Mouse (Mus musculus) intestine, embryonic 16.5 days (tissue): ENCODE measurements around the gene Bola2. TPM values are rescaled to one million over a fixed set of nuclear protein-coding genes. Genes with fewer than 3 reads are reported as not detected.

Experiments
- ATAC-seq: fragments of 200-750 bp; cut with Nextera tagmentation; 2 replicates; pipeline ENCODE4 v1.8.0; 2017; ENCODE audit warnings: moderate TSS enrichment, moderate library complexity
- H3K27ac ChIP-seq: fragments of 300-500 bp; sonication (generic); 2 replicates; pipeline ENCODE4 v1.5.1; 2014; ENCODE audit warnings: mild to moderate bottlenecking, low read length
- H3K27me3 ChIP-seq: fragments of 300-500 bp; sonication (generic); replicated peaks from 2 replicates; pipeline ENCODE4 v1.6.1; 2014; ENCODE audit warnings: low read length, control low read depth, mixed read lengths; ENCODE audit not compliant: control insufficient read depth, insufficient read depth
- H3K36me3 ChIP-seq: fragments of 300-500 bp; sonication (generic); 2 replicates; pipeline ENCODE4 v1.6.1; 2014; ENCODE audit warnings: low read length, control low read depth; ENCODE audit not compliant: control insufficient read depth, insufficient read depth
- H3K4me1 ChIP-seq: fragments of 300-500 bp; sonication (generic); 2 replicates; pipeline ENCODE4 v1.6.1; 2014; ENCODE audit warnings: low read length, control low read depth, mixed read lengths; ENCODE audit not compliant: control insufficient read depth, insufficient read depth
- H3K4me2 ChIP-seq: fragments of 300-500 bp; sonication (generic); 2 replicates; pipeline ENCODE4 v1.6.1; 2014; ENCODE audit warnings: low read depth, low read length, control low read depth
- H3K4me3 ChIP-seq: fragments of 300-500 bp; sonication (generic); 2 replicates; pipeline ENCODE4 v1.5.1; 2014; ENCODE audit warnings: mild to moderate bottlenecking, low read length
- H3K9ac ChIP-seq: fragments of 300-500 bp; sonication (generic); 2 replicates; pipeline ENCODE4 v1.6.1; 2014; ENCODE audit warnings: low read depth, low read length
- H3K9me3 ChIP-seq: fragments of 300-500 bp; sonication (generic); 2 replicates; pipeline ENCODE4 v1.6.1; 2016; ENCODE audit warnings: low read length, control low read depth; ENCODE audit not compliant: control insufficient read depth
- WGBS: fragments of 180-500 bp; shearing (Covaris S2); extraction: QIAGEN DNeasy Blood & Tissue Kit; methylation state at CpG from one replicate; pipeline ENCODE4 v1.1.7; 2014; 5-methylcytosine and 5-hydroxymethylcytosine counted together
- polyA plus RNA-seq: library from polyadenylated mRNA; unstranded; fragments of >200 nt; fragmentation: Nextera tagmentation; extraction: Ambion mirVana; gene quantifications from 2 replicates; pipeline ENCODE4 v1.2.1, GENCODE M21; 2015

The Bola2 gene
- polyA plus RNA-seq, 1 experiment from 2014 or later: 111 TPM

DNA sequence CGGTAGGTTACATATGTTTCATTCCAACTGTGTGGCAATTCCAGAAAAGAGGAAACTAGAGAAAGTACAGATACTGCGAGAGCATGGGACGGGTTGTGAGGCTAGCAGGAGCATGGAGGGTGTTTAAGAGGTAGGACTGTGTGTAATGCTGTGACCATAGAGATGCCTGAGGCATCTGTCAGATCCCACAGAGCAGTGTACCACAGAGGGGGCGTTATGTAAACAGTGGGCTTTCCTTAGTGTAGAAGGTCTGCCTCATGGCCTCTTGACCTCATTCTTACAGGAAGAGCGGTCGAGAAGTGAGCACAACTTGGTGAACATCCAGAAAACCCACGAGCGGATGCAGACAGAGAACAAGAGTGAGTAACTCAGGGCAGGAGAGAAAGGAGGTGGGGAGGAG lies 31.6 kb upstream of the Bola2 start:
- Histone ChIP-seq H3K27me3 (no peaks in the 10 kb centered on the region), H3K27ac (peak overlapping the region; percentile 49; the same call in 1 of the 2 replicates), H3K4me3 (no peak overlapping the region), H3K9me3 (no peaks in the 10 kb centered on the region), H3K9ac (no peak overlapping the region), H3K4me1 (peaks cover 30% of the 10 kb centered on the region), H3K36me3 (no peaks in the 10 kb centered on the region; the same call in 1 of the 2 replicates), H3K4me2 (no peak overlapping the region)
- 57% methylated on average over 8 of the region's 8 CpGs for WGBS
- ATAC-seq: peak; percentile 47

GRCm38 (mm10) chr7:126665269-126665668 lies 29.9 kb upstream of the Bola2 start:
- no peaks in the 10 kb centered on the region; the same call in 1 of the 2 replicates for H3K36me3 ChIP-seq
- no peak overlapping the region for H3K9ac ChIP-seq
- H3K27me3 ChIP-seq: no peaks in the 10 kb centered on the region
- no peak overlapping the region for H3K4me2 ChIP-seq
- peak; percentile 14; the same call in 1 of the 2 replicates for ATAC-seq
- peak overlapping the region; percentile 39 for H3K27ac ChIP-seq
- H3K9me3 ChIP-seq: no peaks in the 10 kb centered on the region
- H3K4me1 ChIP-seq: peaks cover 33% of the 10 kb centered on the region
- H3K4me3 ChIP-seq: no peak overlapping the region
- WGBS: 88% methylated on average over 3 of the region's 3 CpGs

GRCm38 (mm10) chr7:126667495-126668090 lies 27.6 kb upstream of the Bola2 start:
- ATAC-seq: peak; percentile 61
- 72% methylated on average over 9 of the region's 9 CpGs for WGBS
- no peaks in the 10 kb centered on the region for H3K27me3 ChIP-seq
- peak overlapping the region; percentile 69 for H3K27ac ChIP-seq
- H3K9ac ChIP-seq: no peak overlapping the region
- H3K4me1 ChIP-seq: peaks cover 33% of the 10 kb centered on the region
- no peak overlapping the region for H3K4me2 ChIP-seq
- peaks cover 2% of the 10 kb centered on the region; the same call in 1 of the 2 replicates for H3K36me3 ChIP-seq
- no peak overlapping the region for H3K4me3 ChIP-seq
- H3K9me3 ChIP-seq: no peaks in the 10 kb centered on the region

DNA sequence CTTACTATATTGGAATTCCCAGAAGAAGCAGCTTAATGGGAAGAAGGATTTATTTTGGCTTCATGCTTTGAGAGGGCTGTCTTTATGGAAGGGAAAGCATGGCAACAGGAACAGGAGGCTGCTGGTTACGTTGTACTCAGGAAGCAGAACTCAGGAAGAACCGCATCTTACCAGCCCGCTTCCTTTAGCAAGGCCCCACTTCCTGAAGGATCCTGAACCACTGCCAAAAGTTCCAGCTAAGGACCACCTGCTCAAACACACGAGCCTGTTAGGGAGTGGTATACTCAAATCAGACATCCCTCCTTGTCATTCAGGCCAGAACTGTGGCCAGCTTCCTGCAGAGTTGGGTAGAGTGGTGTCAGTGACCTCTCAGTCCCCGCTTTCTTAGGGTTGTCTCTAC lies 26.7 kb upstream of the Bola2 start:
- peak overlapping the region; percentile 69 for H3K27ac ChIP-seq
- no peaks in the 10 kb centered on the region for H3K27me3 ChIP-seq
- no peaks in the 10 kb centered on the region for H3K9me3 ChIP-seq
- no peak for ATAC-seq
- peaks cover 30% of the 10 kb centered on the region for H3K4me1 ChIP-seq
- no peak overlapping the region; the same call in 1 of the 2 replicates for H3K9ac ChIP-seq
- no peak overlapping the region for H3K4me2 ChIP-seq
- 68% methylated on average over 5 of the region's 5 CpGs for WGBS
- H3K36me3 ChIP-seq: peaks cover 8% of the 10 kb centered on the region; the same call in 1 of the 2 replicates
- H3K4me3 ChIP-seq: no peak overlapping the region

DNA sequence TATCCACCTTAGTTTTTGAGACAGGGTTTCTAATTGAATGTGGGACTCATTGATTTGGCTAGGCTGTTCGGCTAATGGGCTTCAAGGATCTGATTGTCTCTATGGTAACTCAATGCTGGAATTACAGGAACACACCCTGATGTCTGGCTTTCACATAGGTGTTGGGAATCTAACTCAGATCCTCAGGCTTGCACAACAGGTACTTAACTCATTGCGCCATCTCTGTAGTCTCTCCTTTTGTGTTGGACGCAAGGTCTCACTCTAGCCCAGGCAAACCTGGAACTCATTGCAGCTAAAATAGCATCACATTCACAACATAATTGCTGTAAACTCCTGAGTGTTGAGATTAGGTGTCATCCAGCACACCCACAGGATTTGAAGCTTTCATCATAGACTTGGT lies 25.0 kb upstream of the Bola2 start:
- ATAC-seq: no peak
- 82% methylated on average over 3 of the region's 3 CpGs for WGBS

DNA sequence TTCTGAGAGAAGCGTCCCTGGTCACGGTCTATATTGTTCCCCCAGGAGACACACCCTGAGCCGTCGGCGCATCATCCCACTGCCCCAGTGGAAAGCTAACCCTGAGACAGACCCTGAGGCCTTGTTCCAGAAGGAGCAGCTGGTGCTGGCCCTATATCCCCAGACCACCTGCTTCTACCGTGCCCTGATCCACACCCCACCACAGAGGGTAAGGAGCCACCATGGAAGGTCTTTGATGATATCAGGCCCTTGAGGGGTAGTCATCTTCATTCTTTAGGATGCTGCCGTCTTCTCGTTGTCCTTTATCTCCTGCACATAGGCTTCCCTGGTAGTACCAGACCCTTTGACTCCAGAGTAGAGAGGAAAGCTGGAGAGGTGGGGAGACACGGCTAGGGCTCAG lies 23.1 kb upstream of the Bola2 start:
- no peaks in the 10 kb centered on the region for H3K27me3 ChIP-seq
- WGBS: 94% methylated on average over 9 of the region's 9 CpGs
- no peak overlapping the region for H3K27ac ChIP-seq
- no peaks in the 10 kb centered on the region for H3K9me3 ChIP-seq
- H3K4me2 ChIP-seq: no peak overlapping the region
- peaks cover 13% of the 10 kb centered on the region for H3K4me1 ChIP-seq
- ATAC-seq: no peak
- no peak overlapping the region for H3K4me3 ChIP-seq
- H3K9ac ChIP-seq: no peak overlapping the region
- peaks cover 8% of the 10 kb centered on the region; the same call in 1 of the 2 replicates for H3K36me3 ChIP-seq

More for the DNA sequence above, 25.0 kb upstream of the Bola2 start:
- Histone ChIP-seq H3K9me3 (no peaks in the 10 kb centered on the region), H3K27ac (no peak overlapping the region), H3K36me3 (peaks cover 8% of the 10 kb centered on the region; the same call in 1 of the 2 replicates), H3K4me1 (peaks cover 16% of the 10 kb centered on the region), H3K9ac (no peak overlapping the region), H3K4me2 (no peak overlapping the region), H3K27me3 (no peaks in the 10 kb centered on the region), H3K4me3 (no peak overlapping the region)

DNA sequence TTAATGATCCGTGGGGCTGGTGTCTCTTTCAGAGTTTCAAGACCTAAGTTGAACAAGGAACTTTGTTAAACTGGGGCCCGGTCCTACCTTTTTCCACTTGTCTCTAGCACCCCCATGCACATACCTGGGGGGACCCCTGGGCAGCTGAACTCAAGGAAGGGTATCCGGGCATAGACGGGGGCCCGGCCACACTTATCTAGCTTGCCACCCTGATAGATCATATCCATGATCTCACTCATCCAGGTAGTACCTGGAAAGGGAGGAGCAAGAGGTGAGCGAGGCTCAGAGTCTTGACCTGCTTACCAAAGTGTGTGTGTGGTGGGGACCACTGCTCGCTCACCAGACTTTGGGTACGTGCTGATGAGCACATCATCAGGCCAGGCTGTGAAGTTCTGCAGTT lies 20.1 kb upstream of the Bola2 start:
- no peak overlapping the region for H3K27ac ChIP-seq
- no peak for ATAC-seq
- WGBS: 97% methylated on average over 8 of the region's 8 CpGs
- no peak overlapping the region for H3K4me2 ChIP-seq
- H3K27me3 ChIP-seq: no peaks in the 10 kb centered on the region
- H3K36me3 ChIP-seq: peaks cover 10% of the 10 kb centered on the region; the same call in 1 of the 2 replicates
- H3K4me3 ChIP-seq: no peak overlapping the region
- no peaks in the 10 kb centered on the region for H3K9me3 ChIP-seq
- no peaks in the 10 kb centered on the region for H3K4me1 ChIP-seq
- H3K9ac ChIP-seq: no peak overlapping the region

GRCm38 (mm10) chr7:126676207-126676606 lies 19.0 kb upstream of the Bola2 start, which contains the start of gene Sult1a1:
Sult1a1 (minus strand) TSS chr7:126676432.
- Histone ChIP-seq H3K4me3 (no peak within 1 kb of the TSS), H3K4me2 (no peak within 1 kb of the TSS), H3K9me3 (no peaks in the 10 kb centered on the region), H3K27ac (0 out of 2 replicates have a peak within 1 kb of the TSS, but pooled peaks have one; percentile 7), H3K4me1 (no peaks in the 10 kb centered on the region), H3K9ac (no peak within 1 kb of the TSS), H3K27me3 (no peaks in the 10 kb centered on the region), H3K36me3 (peaks cover 9% of the 10 kb centered on the region; the same call in 1 of the 2 replicates)
- WGBS: 64% methylated on average over 1 of the region's 1 CpGs
- peak; percentile 22; the same call in 1 of the 2 replicates for ATAC-seq

- H3K4me1 ChIP-seq: no peaks in the 10 kb centered on the region
- H3K36me3 ChIP-seq: peaks cover 8% of the 10 kb centered on the region; the same call in 1 of the 2 replicates
- no peaks in the 10 kb centered on the region for H3K9me3 ChIP-seq
- ATAC-seq: no peak
- no peaks in the 10 kb centered on the region for H3K27me3 ChIP-seq
- WGBS: 78% methylated on average over 4 of the region's 4 CpGs
- H3K4me3 ChIP-seq: no peak overlapping the region
- no peak overlapping the region for H3K27ac ChIP-seq
- H3K9ac ChIP-seq: no peak overlapping the region
- no peak overlapping the region for H3K4me2 ChIP-seq
These were observed 18.5 kb upstream of the Bola2 start for GRCm38 (mm10) chr7:126676631-126677220.
